Mouse (Mus musculus) neural tube, embryonic 14.5 days (tissue): ENCODE data around the gene Samd4. TPM values are rescaled to one million over a fixed set of nuclear protein-coding genes. Genes with fewer than 3 reads are reported as not detected.

ENCODE experiments used
- ATAC-seq: fragments of 200-750 bp; cut with Nextera tagmentation; 2 replicates; pipeline ENCODE4 v1.8.0; 2017; ENCODE audit warnings: low read depth, mild to moderate bottlenecking, moderate TSS enrichment, moderate library complexity
- H3K27ac ChIP-seq: fragments of 300-500 bp; sonication (generic); 2 replicates; pipeline ENCODE4 v1.5.1; 2014; ENCODE audit warnings: low read depth, mild to moderate bottlenecking, control low read depth, low read length, moderate library complexity, mixed read lengths
- H3K27me3 ChIP-seq: fragments of 300-500 bp; sonication (generic); 2 replicates; pipeline ENCODE4 v1.6.1; 2014; ENCODE audit warnings: low read length; ENCODE audit not compliant: control insufficient read depth, insufficient read depth
- H3K36me3 ChIP-seq: fragments of 300-500 bp; sonication (generic); 2 replicates; pipeline ENCODE4 v1.6.1; 2014; ENCODE audit warnings: low read length, mixed read lengths; ENCODE audit not compliant: control insufficient read depth, insufficient read depth
- H3K4me1 ChIP-seq: fragments of 300-500 bp; sonication (generic); 2 replicates; pipeline ENCODE4 v1.6.1; 2014; ENCODE audit warnings: low read length; ENCODE audit not compliant: control insufficient read depth, insufficient read depth
- H3K4me2 ChIP-seq: fragments of 300-500 bp; sonication (generic); 2 replicates; pipeline ENCODE4 v1.6.1; 2014; ENCODE audit warnings: mild to moderate bottlenecking, low read depth, low read length, control low read depth
- H3K4me3 ChIP-seq: fragments of 300-500 bp; sonication (generic); 2 replicates; pipeline ENCODE4 v1.5.1; 2014; ENCODE audit warnings: low read depth, low read length, control low read depth, mixed read lengths
- H3K9ac ChIP-seq: fragments of 300-500 bp; sonication (generic); replicated peaks from 2 replicates; pipeline ENCODE4 v1.6.1; 2014; ENCODE audit warnings: low read depth, mild to moderate bottlenecking, control low read depth, low read length, mixed read lengths
- H3K9me3 ChIP-seq: fragments of 300-500 bp; sonication (generic); 2 replicates; pipeline ENCODE4 v1.6.1; 2016; ENCODE audit warnings: low read length; ENCODE audit not compliant: control insufficient read depth
- WGBS: fragments of 180-500 bp; shearing (Covaris S2); extraction: QIAGEN DNeasy Blood & Tissue Kit; methylation state at CpG from one replicate; pipeline ENCODE4 v1.1.7; 2014; 5-methylcytosine and 5-hydroxymethylcytosine counted together
- polyA plus RNA-seq: library from polyadenylated mRNA; unstranded; fragments of >200 nt; fragmentation: Nextera tagmentation; extraction: Ambion mirVana; gene quantifications from 2 replicates; pipeline ENCODE4 v1.2.1, GENCODE M21; 2014

Samd4 gene
- polyA plus RNA-seq, 1 experiment from 2014 or later = 2.6 TPM

DNA sequence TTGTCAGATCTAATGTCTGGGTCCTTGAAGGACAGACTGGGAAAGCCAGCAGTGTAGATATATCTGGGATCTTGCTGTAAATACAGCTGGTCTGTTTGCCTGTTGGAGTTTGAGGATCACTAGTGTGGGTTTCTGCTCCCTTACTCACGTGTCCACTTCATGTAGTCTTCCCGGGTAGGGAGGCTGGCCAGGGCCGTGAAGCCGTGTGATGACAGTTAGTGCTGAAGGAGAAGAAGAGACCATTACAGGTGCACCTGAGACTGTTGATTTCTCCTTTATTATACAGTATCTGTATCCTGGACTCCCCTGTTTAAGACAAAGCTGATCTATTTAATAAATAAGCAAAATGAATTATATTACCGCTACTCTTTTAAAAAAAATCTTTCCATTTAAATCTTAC is 34.5 kb downstream of the Samd4 start:
- Histone ChIP-seq H3K27me3 (no peaks in the 10 kb centered on the region), H3K9ac (no peak overlapping the region), H3K4me2 (no peak overlapping the region), H3K4me3 (no peak overlapping the region), H3K36me3 (no peaks in the 10 kb centered on the region), H3K4me1 (no peaks in the 10 kb centered on the region), H3K27ac (no peak overlapping the region), H3K9me3 (no peaks in the 10 kb centered on the region)
- no peak for ATAC-seq
- 97% methylated on average over 5 of the region's 5 CpGs for WGBS

DNA sequence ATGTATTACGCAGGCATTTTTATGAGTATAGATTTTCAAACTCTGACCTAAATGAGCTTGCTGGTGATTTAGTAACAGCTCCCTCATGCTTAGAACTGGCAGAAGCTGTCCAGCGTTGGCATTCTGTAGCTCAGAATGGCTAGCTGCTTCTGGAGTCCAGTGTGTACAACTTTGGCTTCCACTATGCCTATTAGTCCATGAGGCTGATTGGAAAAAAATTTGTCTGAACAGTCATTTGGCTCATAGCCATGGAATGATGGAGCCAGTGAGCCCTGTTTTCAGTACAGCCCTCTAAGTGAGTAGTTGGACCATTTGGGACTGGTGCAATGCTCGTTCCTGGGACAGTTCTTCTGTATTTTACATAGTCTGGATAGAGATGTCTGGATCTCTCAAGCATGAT is 34.9 kb downstream of the Samd4 start:
- H3K36me3 ChIP-seq = no peaks in the 10 kb centered on the region
- H3K4me3 ChIP-seq = no peak overlapping the region
- H3K27ac ChIP-seq = no peak overlapping the region
- no peak overlapping the region for H3K9ac ChIP-seq
- H3K9me3 ChIP-seq = no peaks in the 10 kb centered on the region
- no peaks in the 10 kb centered on the region for H3K27me3 ChIP-seq
- WGBS = 87% methylated on average over 3 of the region's 3 CpGs
- H3K4me1 ChIP-seq = no peaks in the 10 kb centered on the region
- ATAC-seq = no peak
- H3K4me2 ChIP-seq = no peak overlapping the region

DNA sequence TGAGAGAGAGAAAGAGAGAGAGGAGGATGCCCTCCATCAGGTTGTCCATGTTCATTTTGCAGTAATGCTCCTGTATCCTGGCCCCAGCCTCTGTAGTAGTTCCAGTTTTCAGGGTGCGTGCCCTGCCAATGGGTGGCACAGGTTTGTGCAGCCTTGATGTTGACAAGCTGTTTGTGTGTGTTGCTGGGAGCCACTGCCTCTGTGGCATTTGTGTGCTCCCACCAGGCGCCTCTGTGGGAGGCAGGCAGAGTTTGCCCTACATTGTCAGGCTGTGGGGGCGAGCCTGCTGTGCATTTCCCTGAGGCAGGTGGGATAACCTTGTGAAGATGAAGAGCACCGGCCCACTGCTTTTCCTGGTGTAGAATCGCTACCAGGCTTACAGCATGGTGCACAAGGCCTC is 37.8 kb downstream of the Samd4 start:
- Histone ChIP-seq H3K4me3 (no peak overlapping the region), H3K27me3 (no peaks in the 10 kb centered on the region), H3K36me3 (no peaks in the 10 kb centered on the region), H3K4me1 (no peaks in the 10 kb centered on the region), H3K9ac (no peak overlapping the region), H3K27ac (no peak overlapping the region), H3K9me3 (no peaks in the 10 kb centered on the region), H3K4me2 (no peak overlapping the region)
- no peak for ATAC-seq
- 78% methylated on average over 5 of the region's 5 CpGs for WGBS

DNA sequence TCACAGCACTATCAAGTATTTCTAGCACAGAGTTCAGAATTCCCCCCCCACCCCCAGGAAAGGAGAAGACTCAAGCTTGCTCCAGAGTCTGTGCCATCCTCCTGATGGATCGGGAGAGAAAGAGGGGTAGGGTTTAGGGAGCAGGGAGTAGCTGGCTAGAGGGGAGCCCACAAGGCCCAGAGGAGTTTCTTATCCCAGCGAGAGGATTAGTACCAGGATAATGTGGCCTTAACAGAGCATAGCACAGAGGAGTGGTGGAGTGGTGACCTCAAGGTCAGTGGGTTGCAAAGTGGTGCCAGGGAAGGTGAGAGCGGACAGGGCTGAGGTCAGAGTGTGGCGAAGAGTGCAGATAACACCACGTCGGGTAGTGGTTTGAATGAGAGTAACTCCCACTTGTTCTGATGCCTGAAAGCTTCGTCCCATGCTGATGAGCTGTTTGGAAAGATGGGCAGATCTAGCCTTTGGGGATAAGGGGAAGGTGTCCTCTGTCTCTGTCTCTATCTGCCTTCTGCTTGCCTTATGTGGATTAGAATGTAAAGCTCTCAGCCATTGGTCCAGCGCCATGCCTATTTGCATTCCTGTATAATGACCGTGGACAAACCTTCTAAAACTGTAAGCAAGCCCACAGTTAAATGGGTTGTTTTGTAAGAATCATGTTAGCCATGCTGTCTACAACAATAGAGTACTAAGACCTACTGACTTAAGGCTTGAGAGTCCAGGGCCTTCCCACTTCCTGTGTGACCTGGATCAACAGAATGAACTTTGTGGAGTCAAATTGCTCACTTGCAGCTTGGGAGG is 38.7 kb downstream of the Samd4 start:
- no peak for ATAC-seq
- no peak overlapping the region for H3K9ac ChIP-seq
- WGBS = 83% methylated on average over 9 of the region's 9 CpGs
- H3K4me2 ChIP-seq = no peak overlapping the region
- H3K4me3 ChIP-seq = no peak overlapping the region
- no peaks in the 10 kb centered on the region for H3K27me3 ChIP-seq
- H3K36me3 ChIP-seq = no peaks in the 10 kb centered on the region
- no peaks in the 10 kb centered on the region for H3K9me3 ChIP-seq
- H3K27ac ChIP-seq = no peak overlapping the region
- H3K4me1 ChIP-seq = no peaks in the 10 kb centered on the region

DNA sequence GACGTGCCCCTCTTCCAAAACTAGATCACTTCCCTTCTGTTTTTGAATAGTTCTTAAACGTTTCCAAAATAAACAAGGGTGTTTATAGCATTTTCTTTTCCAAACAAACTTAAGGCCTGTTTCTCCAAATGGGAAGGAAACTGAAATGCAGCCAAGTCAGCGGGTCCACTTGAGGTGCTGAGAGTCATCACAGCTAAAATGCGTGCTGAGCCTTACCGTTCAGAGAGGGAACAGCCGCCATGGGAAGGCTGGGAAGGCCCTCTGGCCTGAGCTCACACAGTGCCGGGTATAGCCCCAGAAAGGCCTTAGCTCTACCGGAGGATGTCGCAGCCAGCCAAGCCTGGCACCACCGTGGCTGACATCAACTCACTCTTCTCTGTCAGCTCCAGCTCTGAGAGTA is 41.3 kb downstream of the Samd4 start:
- H3K9ac ChIP-seq = no peak overlapping the region
- no peaks in the 10 kb centered on the region for H3K36me3 ChIP-seq
- H3K4me2 ChIP-seq = no peak overlapping the region
- H3K4me3 ChIP-seq = no peak overlapping the region
- H3K27ac ChIP-seq = no peak overlapping the region
- no peaks in the 10 kb centered on the region for H3K27me3 ChIP-seq
- no peak for ATAC-seq
- 80% methylated on average over 10 of the region's 10 CpGs for WGBS
- H3K9me3 ChIP-seq = no peaks in the 10 kb centered on the region
- H3K4me1 ChIP-seq = no peaks in the 10 kb centered on the region

DNA sequence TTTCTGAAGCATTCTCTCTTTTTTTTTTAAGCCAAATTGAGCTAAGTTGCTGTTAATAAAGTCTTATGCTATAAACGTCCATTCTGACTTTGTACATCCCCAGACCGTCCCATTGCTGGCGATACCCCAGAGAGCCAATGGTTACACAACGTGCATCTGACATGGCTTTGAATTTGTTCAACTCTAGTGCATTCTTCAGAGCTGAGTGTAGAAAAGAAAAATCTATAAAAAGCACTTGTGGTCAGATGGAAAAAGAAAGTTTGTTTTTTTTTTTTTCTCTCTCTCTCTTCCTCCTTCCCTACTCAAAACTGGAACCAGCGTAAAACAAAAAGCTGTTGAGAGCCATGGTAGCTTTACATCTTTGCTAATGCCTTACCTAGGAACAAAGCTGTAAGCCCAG is 41.8 kb downstream of the Samd4 start:
- Histone ChIP-seq H3K4me2 (no peak overlapping the region), H3K9me3 (no peaks in the 10 kb centered on the region), H3K4me3 (no peak overlapping the region), H3K27ac (no peak overlapping the region), H3K4me1 (no peaks in the 10 kb centered on the region), H3K9ac (no peak overlapping the region), H3K36me3 (no peaks in the 10 kb centered on the region), H3K27me3 (no peaks in the 10 kb centered on the region)
- 86% methylated on average over 5 of the region's 5 CpGs for WGBS
- ATAC-seq = no peak

DNA sequence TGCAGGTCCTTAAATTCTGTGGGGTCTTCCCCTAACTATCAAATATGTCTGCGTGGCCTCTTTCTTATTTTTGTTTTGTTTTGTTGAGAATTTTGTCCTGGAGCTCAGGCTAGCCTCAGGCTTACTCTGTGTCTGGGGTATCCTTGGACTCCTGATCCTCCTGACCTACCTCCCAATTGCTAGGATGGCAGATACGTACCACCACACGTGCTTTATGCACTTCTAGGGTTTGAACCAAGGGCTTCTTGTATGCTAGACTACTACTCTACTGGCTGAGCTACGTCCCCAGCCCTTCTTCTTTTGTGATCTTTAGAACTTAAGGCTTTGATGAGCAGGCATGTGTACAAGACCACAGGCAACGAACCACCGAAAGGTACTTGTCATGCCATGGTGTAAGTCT is 45.9 kb downstream of the Samd4 start:
- H3K27ac ChIP-seq = no peak overlapping the region
- H3K27me3 ChIP-seq = no peaks in the 10 kb centered on the region
- no peak overlapping the region for H3K4me2 ChIP-seq
- H3K9me3 ChIP-seq = no peaks in the 10 kb centered on the region
- no peaks in the 10 kb centered on the region for H3K36me3 ChIP-seq
- no peaks in the 10 kb centered on the region for H3K4me1 ChIP-seq
- no peak overlapping the region for H3K4me3 ChIP-seq
- no peak for ATAC-seq
- 95% methylated on average over 6 of the region's 6 CpGs for WGBS
- no peak overlapping the region for H3K9ac ChIP-seq

DNA sequence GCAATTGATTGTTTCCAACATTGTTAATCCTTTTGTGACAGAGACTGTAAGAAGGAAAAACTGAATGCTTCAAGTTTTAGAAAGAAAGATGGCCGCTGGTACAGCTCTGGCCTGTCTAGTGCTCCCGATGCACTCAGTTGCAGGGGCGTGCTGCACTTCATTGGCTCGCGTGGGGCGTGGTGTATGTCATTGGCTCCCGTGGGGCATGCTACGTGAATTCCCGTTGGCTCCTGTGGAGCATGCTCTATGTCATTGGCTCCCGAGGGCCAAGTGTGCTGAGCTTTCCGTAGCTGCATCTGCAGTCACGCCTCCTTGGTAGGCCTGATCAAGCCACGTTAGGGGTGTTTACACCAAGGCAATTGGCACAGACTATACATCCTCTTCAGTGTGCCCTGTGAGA is 49.5 kb downstream of the Samd4 start:
- Histone ChIP-seq H3K9me3 (no peaks in the 10 kb centered on the region), H3K36me3 (no peaks in the 10 kb centered on the region), H3K4me2 (no peak overlapping the region), H3K4me3 (no peak overlapping the region), H3K9ac (no peak overlapping the region), H3K4me1 (no peaks in the 10 kb centered on the region), H3K27ac (no peak overlapping the region), H3K27me3 (no peaks in the 10 kb centered on the region)
- no peak; the same call in 1 of the 2 replicates for ATAC-seq
- 84% methylated on average over 13 of the region's 13 CpGs for WGBS

DNA sequence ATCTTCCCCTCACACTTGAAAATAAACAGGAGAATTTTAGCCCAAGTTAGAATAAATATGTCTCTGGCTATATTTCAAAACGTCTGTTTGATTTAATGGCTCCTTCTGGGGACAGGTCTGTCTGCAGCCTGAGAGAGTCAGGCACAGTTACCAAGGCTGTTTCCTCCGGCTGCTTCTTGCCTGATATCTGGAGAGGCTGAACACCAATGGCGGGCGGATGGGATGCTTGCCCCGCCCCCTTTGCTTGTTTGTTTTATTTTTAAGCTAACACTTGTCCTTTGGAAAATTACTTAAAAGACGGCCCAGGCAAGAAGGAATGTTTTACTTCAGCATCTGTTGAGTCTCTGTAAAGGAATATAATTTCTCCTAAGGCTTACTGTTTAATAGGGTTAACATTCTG is 50.1 kb downstream of the Samd4 start:
- no peak overlapping the region for H3K9ac ChIP-seq
- no peak overlapping the region for H3K27ac ChIP-seq
- no peak for ATAC-seq
- no peak overlapping the region for H3K4me3 ChIP-seq
- 58% methylated on average over 6 of the region's 6 CpGs for WGBS
- no peak overlapping the region for H3K4me2 ChIP-seq
- H3K27me3 ChIP-seq = no peaks in the 10 kb centered on the region
- no peaks in the 10 kb centered on the region for H3K36me3 ChIP-seq
- no peaks in the 10 kb centered on the region for H3K4me1 ChIP-seq
- no peaks in the 10 kb centered on the region for H3K9me3 ChIP-seq
